Mouse (Mus musculus) lung, postnatal 25 days (tissue): ENCODE measurements around the gene Idh2.
A peak's percentile ranks its signal among the peaks of the same experiment; 100 is the strongest.

Experiments
- DNase-seq: peaks from one replicate; pipeline ENCODE4 v3.0.0; 2022; ENCODE audit warnings: low spot score

Idh2 gene

GRCm38 (mm10) chr7:80085970-80086715 is 29.0 kb downstream of the Idh2 start:
- peak; percentile 70 for DNase-seq

- DNase-seq: peak; percentile 61
Observed at GRCm38 (mm10) chr7:80084484-80084931, 30.7 kb downstream of the Idh2 start.

GRCm38 (mm10) chr7:80081586-80082554 is 33.3 kb downstream of the Idh2 start:
- no peak for DNase-seq

GRCm38 (mm10) chr7:80078792-80079301 is 36.3 kb downstream of the Idh2 start:
- peak; percentile 95 for DNase-seq

- peak; percentile 65 for DNase-seq
Observed at GRCm38 (mm10) chr7:80077801-80078200, 37.4 kb downstream of the Idh2 start.

- no peak for DNase-seq
Observed at GRCm38 (mm10) chr7:80076961-80077716, 38.1 kb downstream of the Idh2 start.

- DNase-seq: no peak
Observed at GRCm38 (mm10) chr7:80075946-80076583, 39.1 kb downstream of the Idh2 start.

- peak; percentile 92 for DNase-seq
Observed at GRCm38 (mm10) chr7:80074921-80075441, 40.2 kb downstream of the Idh2 start.

- DNase-seq: no peak
Observed at GRCm38 (mm10) chr7:80073506-80073905, 41.7 kb downstream of the Idh2 start.

- no peak for DNase-seq
Observed at GRCm38 (mm10) chr7:80072297-80072696, 42.9 kb downstream of the Idh2 start.

GRCm38 (mm10) chr7:80071209-80071608 is 44.0 kb downstream of the Idh2 start:
- DNase-seq: no peak

- DNase-seq: no peak
Observed at GRCm38 (mm10) chr7:80069615-80070327, 45.4 kb downstream of the Idh2 start.

GRCm38 (mm10) chr7:80068341-80068740 is 46.9 kb downstream of the Idh2 start:
- no peak for DNase-seq

GRCm38 (mm10) chr7:80066675-80067455 is 48.3 kb downstream of the Idh2 start:
- no peak for DNase-seq

GRCm38 (mm10) chr7:80065250-80065649 is 49.9 kb downstream of the Idh2 start:
- no peak for DNase-seq

GRCm38 (mm10) chr7:80063902-80064736 is 51.1 kb downstream of the Idh2 start:
- no peak for DNase-seq

- no peak for DNase-seq
Observed at GRCm38 (mm10) chr7:80063244-80063643, 51.9 kb downstream of the Idh2 start.

- no peak for DNase-seq
Observed at GRCm38 (mm10) chr7:80062083-80062826, 52.9 kb downstream of the Idh2 start.
